Mouse (Mus musculus) brain, embryonic 14.5 days (tissue): ENCODE measurements at regions not wholly inside any gene's neighbourhood (a gene's known extent, or its start where the extent isn't known, plus 50 kb on each side); places are given as distances from the start of the nearest gene placed in this dataset.

ENCODE experiments used
- DNase-seq: peaks from one replicate; pipeline ENCODE4 v3.0.0-alpha.2; 2011; ENCODE audit warnings: low read depth
- CTCF ChIP-seq: fragments of 200-500 bp; IDR thresholded peaks from 2 replicates; pipeline ENCODE4 v1.5.1; 2012; ENCODE audit warnings: inconsistent platforms, mild to moderate bottlenecking, moderate library complexity, borderline replicate concordance; ENCODE audit not compliant: insufficient read depth, insufficient read length; ENCODE audit errors: extremely low read depth
- POLR2A ChIP-seq: fragments of 200-500 bp; IDR thresholded peaks from 2 replicates; pipeline ENCODE4 v1.6.1; 2012; ENCODE audit warnings: mild to moderate bottlenecking, inconsistent platforms, borderline replicate concordance; ENCODE audit not compliant: poor library complexity, insufficient read depth, insufficient read length, severe bottlenecking; ENCODE audit errors: extremely low read depth

DNA sequence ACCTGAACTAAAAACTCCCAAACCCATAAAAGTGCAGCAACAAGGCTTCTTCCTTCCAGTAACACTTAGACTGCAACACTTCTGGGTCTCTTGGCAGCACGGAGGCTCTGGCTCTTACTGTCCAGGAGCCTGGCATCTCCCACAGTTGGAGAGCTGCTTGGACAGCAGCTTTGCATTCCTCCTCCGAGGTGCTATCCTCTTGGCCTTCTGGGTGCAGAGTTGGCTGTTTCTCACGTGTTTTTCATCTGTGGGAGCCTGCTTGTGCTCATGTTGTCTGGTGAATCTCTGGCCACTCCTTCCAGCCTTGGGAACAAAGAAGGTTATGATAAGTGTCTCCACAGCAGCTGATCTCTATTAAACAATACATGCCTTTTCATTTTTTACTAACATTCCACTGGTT is 51.2 kb upstream of the Hey2 start:
- DNase-seq: no peak
- TF ChIP-seq POLR2A: no peak
- no peak for TF ChIP-seq CTCF
